ENCODE assay signal across 8 mouse cellular contexts in the genomic region with DNA sequence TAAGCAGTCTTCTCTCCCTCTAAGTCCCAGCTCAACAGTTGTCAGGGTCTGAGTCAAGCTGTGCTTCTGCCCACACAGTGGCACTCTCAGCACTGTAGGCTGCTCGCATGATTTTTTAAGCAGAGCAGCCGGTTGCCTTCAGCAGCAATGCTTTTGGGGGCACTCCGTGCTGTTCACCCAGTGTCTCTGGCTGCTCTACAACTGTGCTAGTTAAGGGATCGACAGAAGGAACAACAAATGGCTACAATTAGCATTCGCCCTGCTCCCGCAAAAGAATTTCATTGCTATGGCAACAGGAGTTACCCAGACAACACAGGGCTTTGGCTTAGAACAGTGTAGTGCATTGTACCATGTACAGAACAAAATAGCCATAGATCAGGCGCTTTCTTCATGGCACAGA.
A peak's percentile ranks its signal among the peaks of the same experiment; 100 is the strongest.
DNase-seq lines count a peak whose midpoint lies in the region; ATAC-seq and TF ChIP-seq lines count a peak whose summit lies in the region.

No protein-coding gene starts in this region.

- H3K27me3 ChIP-seq in heart, embryonic 10.5 days (ENCODE audit: insufficient read depth, poor library complexity, severe bottlenecking): no peaks in the 10 kb centered on the region
- no peaks in the 10 kb centered on the region for H3K27me3 ChIP-seq in embryonic facial prominence, embryonic 15.5 days
- H3K27me3 ChIP-seq in hindbrain, embryonic 15.5 days: no peaks in the 10 kb centered on the region
- H3K27me3 ChIP-seq in limb, embryonic 12.5 days: no peaks in the 10 kb centered on the region
- H3K27me3 ChIP-seq in thymus, adult 2 months (ENCODE audit: control insufficient read depth, insufficient read depth, low read length): no peaks in the 10 kb centered on the region
- H3K27me3 ChIP-seq in liver, embryonic 12.5 days (replicated peaks): no peaks in the 10 kb centered on the region

- H3K36me3 ChIP-seq in heart, embryonic 10.5 days: peaks cover 6% of the 10 kb centered on the region; the same call in 1 of the 2 replicates
- H3K36me3 ChIP-seq in embryonic facial prominence, embryonic 15.5 days: no peaks in the 10 kb centered on the region
- H3K36me3 ChIP-seq in hindbrain, embryonic 15.5 days: no peaks in the 10 kb centered on the region
- no peaks in the 10 kb centered on the region for H3K36me3 ChIP-seq in limb, embryonic 12.5 days
- H3K36me3 ChIP-seq in thymus, adult 2 months (ENCODE audit: control insufficient read depth, insufficient read depth, low read length): no peaks in the 10 kb centered on the region
- H3K36me3 ChIP-seq in liver, embryonic 12.5 days: 0 out of 2 replicates have a peak, but pooled peaks cover 10% of the 10 kb centered on the region

- 0 out of 2 replicates have a peak overlapping the region, but pooled peaks have one; percentile 18 for H3K4me3 ChIP-seq in heart, embryonic 10.5 days
- H3K4me3 ChIP-seq in embryonic facial prominence, embryonic 15.5 days (replicated peaks): 0 out of 2 replicates have a peak overlapping the region, but pooled peaks have one; percentile 7
- H3K4me3 ChIP-seq in hindbrain, embryonic 15.5 days: peak overlapping the region; percentile 5
- H3K4me3 ChIP-seq in limb, embryonic 12.5 days (replicated peaks): 0 out of 2 replicates have a peak overlapping the region, but pooled peaks have one; percentile 0
- no peak overlapping the region for H3K4me3 ChIP-seq in thymus, adult 2 months (ENCODE audit: control insufficient read depth, insufficient read depth, low read length)
- no peak overlapping the region for H3K4me3 ChIP-seq in liver, embryonic 12.5 days

- no peak for TF ChIP-seq POLR2A in thymus, adult 2 months (IDR thresholded peaks at IDR 0.05; ENCODE audit: control insufficient read depth, extremely low read depth, insufficient read depth, low read length, poor library complexity)

- H3K9ac ChIP-seq in embryonic facial prominence, embryonic 15.5 days: no peak overlapping the region
- no peak overlapping the region for H3K9ac ChIP-seq in hindbrain, embryonic 15.5 days
- H3K9ac ChIP-seq in limb, embryonic 12.5 days (replicated peaks): no peak overlapping the region
- no peak overlapping the region for H3K9ac ChIP-seq in liver, embryonic 12.5 days

- WGBS in heart, embryonic 10.5 days: 35% methylated on average over 7 of the region's 7 CpGs
- 16% methylated on average over 7 of the region's 7 CpGs for WGBS in embryonic facial prominence, embryonic 15.5 days
- 8% methylated on average over 7 of the region's 7 CpGs for WGBS in hindbrain, embryonic 15.5 days
- 21% methylated on average over 7 of the region's 7 CpGs for WGBS in limb, embryonic 12.5 days
- WGBS in thymus, adult 2 months: 94% methylated on average over 7 of the region's 7 CpGs
- 74% methylated on average over 7 of the region's 7 CpGs for WGBS in liver, embryonic 12.5 days (ENCODE audit: insufficient replicate concordance)

- no peaks in the 10 kb centered on the region for H3K9me3 ChIP-seq in heart, embryonic 10.5 days
- H3K9me3 ChIP-seq in embryonic facial prominence, embryonic 15.5 days (replicated peaks): no peaks in the 10 kb centered on the region
- no peaks in the 10 kb centered on the region for H3K9me3 ChIP-seq in hindbrain, embryonic 15.5 days
- H3K9me3 ChIP-seq in limb, embryonic 12.5 days: no peaks in the 10 kb centered on the region
- H3K9me3 ChIP-seq in liver, embryonic 12.5 days (replicated peaks): no peaks in the 10 kb centered on the region

- TF ChIP-seq CTCF in thymus, adult 2 months (IDR thresholded peaks at IDR 0.05; ENCODE audit: borderline replicate concordance, control insufficient read depth, extremely low read depth, insufficient read depth, low read length, poor library complexity): no peak

- H3K4me2 ChIP-seq in embryonic facial prominence, embryonic 15.5 days (replicated peaks): peak overlapping the region; percentile 27; the same call in 1 of the 2 replicates
- H3K4me2 ChIP-seq in hindbrain, embryonic 15.5 days: peak overlapping the region; percentile 38
- peak overlapping the region; percentile 21 for H3K4me2 ChIP-seq in limb, embryonic 12.5 days
- H3K4me2 ChIP-seq in liver, embryonic 12.5 days: no peak overlapping the region

- peak; percentile 84 for ATAC-seq in embryonic facial prominence, embryonic 15.5 days (ENCODE audit: insufficient number of reproducible peaks, low FRiP score, low TSS enrichment, low read depth)
- ATAC-seq in hindbrain, embryonic 15.5 days (ENCODE audit: low FRiP score, low read depth): peak; percentile 97
- peak; percentile 91 for ATAC-seq in limb, embryonic 12.5 days (ENCODE audit: insufficient number of reproducible peaks, insufficient read depth, low FRiP score, low TSS enrichment, low read depth)
- ATAC-seq in liver, embryonic 12.5 days: no peak

- intact Hi-C loops in heart, postnatal 36 days (cut with DNase I): no loop called here

- H3K4me1 ChIP-seq in heart, embryonic 10.5 days: peaks cover 13% of the 10 kb centered on the region
- H3K4me1 ChIP-seq in embryonic facial prominence, embryonic 15.5 days: peaks cover 5% of the 10 kb centered on the region
- H3K4me1 ChIP-seq in hindbrain, embryonic 15.5 days (replicated peaks): peaks cover 22% of the 10 kb centered on the region
- H3K4me1 ChIP-seq in limb, embryonic 12.5 days (replicated peaks): peaks cover 16% of the 10 kb centered on the region
- no peaks in the 10 kb centered on the region; the same call in 1 of the 2 replicates for H3K4me1 ChIP-seq in thymus, adult 2 months (replicated peaks; ENCODE audit: control insufficient read depth, insufficient read depth, low read length)
- peaks cover 3% of the 10 kb centered on the region; the same call in 1 of the 2 replicates for H3K4me1 ChIP-seq in liver, embryonic 12.5 days

- DNase-seq in heart, embryonic 10.5 days (ENCODE audit: low spot score): no peak
- no peak for DNase-seq in heart, postnatal 36 days
- peak; percentile 57 for DNase-seq in right cerebral cortex, postnatal 4 days
- no peak for DNase-seq in thymus, adult 2 months

- H3K27ac ChIP-seq in heart, embryonic 10.5 days: peak overlapping the region; percentile 38; the same call in 1 of the 2 replicates
- H3K27ac ChIP-seq in embryonic facial prominence, embryonic 15.5 days (replicated peaks): no peak overlapping the region
- peak overlapping the region; percentile 75 for H3K27ac ChIP-seq in hindbrain, embryonic 15.5 days (replicated peaks)
- H3K27ac ChIP-seq in limb, embryonic 12.5 days: peak overlapping the region; percentile 36; the same call in 1 of the 2 replicates
- no peak overlapping the region for H3K27ac ChIP-seq in thymus, adult 2 months (ENCODE audit: control insufficient read depth, insufficient read depth, low read length)
- H3K27ac ChIP-seq in liver, embryonic 12.5 days: no peak overlapping the region

Comparison
In these comparisons a context has a peak if more than half of its experiments do, and no peak if none do; other contexts are left out.
1. H3K27ac ChIP-seq: peak in heart, embryonic 10.5 days (single experiment), hindbrain, embryonic 15.5 days (single experiment) and limb, embryonic 12.5 days (single experiment); none in embryonic facial prominence, embryonic 15.5 days (single experiment), thymus, adult 2 months (single experiment) and liver, embryonic 12.5 days (single experiment).
2. H3K4me3 ChIP-seq: peak in heart, embryonic 10.5 days (single experiment), embryonic facial prominence, embryonic 15.5 days (single experiment), hindbrain, embryonic 15.5 days (single experiment) and limb, embryonic 12.5 days (single experiment); none in thymus, adult 2 months (single experiment) and liver, embryonic 12.5 days (single experiment).